Mouse (Mus musculus) limb, embryonic 12.5 days (tissue): ENCODE results near the gene Wdr93. TPM values are rescaled to one million over a fixed set of nuclear protein-coding genes. Genes with fewer than 3 reads are reported as not detected.

Experiments used
- ATAC-seq: fragments of 200-750 bp; cut with Nextera tagmentation; 2 replicates; pipeline ENCODE4 v1.8.0; 2017; ENCODE audit warnings: low read depth, moderate TSS enrichment; ENCODE audit not compliant: insufficient number of reproducible peaks, insufficient read depth, low FRiP score, low TSS enrichment
- H3K27ac ChIP-seq: fragments of 300-500 bp; sonication (generic); 2 replicates; pipeline ENCODE4 v1.5.1; 2016; ENCODE audit warnings: mild to moderate bottlenecking, moderate library complexity
- H3K27me3 ChIP-seq: fragments of 300-500 bp; sonication (generic); 2 replicates; pipeline ENCODE4 v1.6.1; 2016; ENCODE audit warnings: mild to moderate bottlenecking, moderate library complexity
- H3K36me3 ChIP-seq: fragments of 300-500 bp; sonication (generic); 2 replicates; pipeline ENCODE4 v1.6.1; 2016; ENCODE audit warnings: mild to moderate bottlenecking, moderate library complexity
- H3K4me1 ChIP-seq: fragments of 300-500 bp; sonication (generic); replicated peaks from 2 replicates; pipeline ENCODE4 v1.6.1; 2016
- H3K4me2 ChIP-seq: fragments of 300-500 bp; sonication (generic); 2 replicates; pipeline ENCODE4 v1.6.1; 2016; ENCODE audit warnings: mild to moderate bottlenecking, moderate library complexity
- H3K4me3 ChIP-seq: fragments of 300-500 bp; sonication (generic); replicated peaks from 2 replicates; pipeline ENCODE4 v1.5.1; 2016; ENCODE audit warnings: mild to moderate bottlenecking
- H3K9ac ChIP-seq: fragments of 300-500 bp; sonication (generic); replicated peaks from 2 replicates; pipeline ENCODE4 v1.6.1; 2016; ENCODE audit warnings: mild to moderate bottlenecking, moderate library complexity
- H3K9me3 ChIP-seq: fragments of 300-500 bp; sonication (generic); 2 replicates; pipeline ENCODE4 v1.6.1; 2016; ENCODE audit warnings: mild to moderate bottlenecking, moderate library complexity
- WGBS: fragments of 180-500 bp; shearing (Covaris S2); methylation state at CpG from one replicate; pipeline ENCODE4 v1.1.7; 2016; 5-methylcytosine and 5-hydroxymethylcytosine counted together
- polyA plus RNA-seq: library from polyadenylated mRNA; unstranded; fragments of >200 nt; fragmentation: Nextera tagmentation; extraction: Ambion mirVana; gene quantifications from 2 replicates; pipeline ENCODE4 v1.2.1, GENCODE M21; 2016

Gene Wdr93
- polyA plus RNA-seq, 1 experiment from 2014 or later: 0.35 TPM

GRCm38 (mm10) chr7:79749511-79749910 lies 6.5 kb downstream of the Wdr93 start:
- Histone ChIP-seq H3K9ac (no peak overlapping the region), H3K4me2 (no peak overlapping the region), H3K9me3 (no peaks in the 10 kb centered on the region), H3K27ac (no peak overlapping the region), H3K4me1 (no peaks in the 10 kb centered on the region), H3K36me3 (no peaks in the 10 kb centered on the region), H3K27me3 (0 out of 2 replicates have a peak, but pooled peaks cover 3% of the 10 kb centered on the region), H3K4me3 (no peak overlapping the region)
- WGBS: 89% methylated on average over 6 of the region's 6 CpGs
- no peak for ATAC-seq

GRCm38 (mm10) chr7:79756334-79756733 lies 13.4 kb downstream of the Wdr93 start:
- no peaks in the 10 kb centered on the region for H3K9me3 ChIP-seq
- H3K36me3 ChIP-seq: no peaks in the 10 kb centered on the region
- H3K4me1 ChIP-seq: no peaks in the 10 kb centered on the region
- WGBS: 47% methylated on average over 2 of the region's 2 CpGs
- no peak for ATAC-seq
- H3K9ac ChIP-seq: no peak overlapping the region
- 0 out of 2 replicates have a peak, but pooled peaks cover 4% of the 10 kb centered on the region for H3K27me3 ChIP-seq
- H3K4me2 ChIP-seq: no peak overlapping the region
- no peak overlapping the region for H3K27ac ChIP-seq
- H3K4me3 ChIP-seq: no peak overlapping the region

GRCm38 (mm10) chr7:79758176-79758575 lies 15.2 kb downstream of the Wdr93 start:
- H3K4me1 ChIP-seq: no peaks in the 10 kb centered on the region
- H3K4me3 ChIP-seq: no peak overlapping the region
- no peak overlapping the region for H3K4me2 ChIP-seq
- H3K27me3 ChIP-seq: 0 out of 2 replicates have a peak, but pooled peaks cover 4% of the 10 kb centered on the region
- H3K9me3 ChIP-seq: no peaks in the 10 kb centered on the region
- ATAC-seq: no peak
- H3K9ac ChIP-seq: no peak overlapping the region
- no peaks in the 10 kb centered on the region for H3K36me3 ChIP-seq
- no peak overlapping the region for H3K27ac ChIP-seq
- 72% methylated on average over 6 of the region's 6 CpGs for WGBS

- no peak for ATAC-seq
- no peaks in the 10 kb centered on the region for H3K36me3 ChIP-seq
- no peak overlapping the region for H3K4me3 ChIP-seq
- no peaks in the 10 kb centered on the region for H3K9me3 ChIP-seq
- H3K27me3 ChIP-seq: 0 out of 2 replicates have a peak, but pooled peaks cover 4% of the 10 kb centered on the region
- H3K27ac ChIP-seq: no peak overlapping the region
- H3K9ac ChIP-seq: no peak overlapping the region
- no peaks in the 10 kb centered on the region for H3K4me1 ChIP-seq
- no peak overlapping the region for H3K4me2 ChIP-seq
Measured at GRCm38 (mm10) chr7:79759766-79760165, 16.8 kb downstream of the Wdr93 start.

- no peaks in the 10 kb centered on the region for H3K4me1 ChIP-seq
- H3K27ac ChIP-seq: no peak overlapping the region
- no peak overlapping the region for H3K9ac ChIP-seq
- no peaks in the 10 kb centered on the region for H3K36me3 ChIP-seq
- no peak for ATAC-seq
- H3K27me3 ChIP-seq: no peaks in the 10 kb centered on the region
- WGBS: 79% methylated on average over 5 of the region's 5 CpGs
- no peaks in the 10 kb centered on the region for H3K9me3 ChIP-seq
- H3K4me2 ChIP-seq: no peak overlapping the region
- no peak overlapping the region for H3K4me3 ChIP-seq
Measured at GRCm38 (mm10) chr7:79761124-79761876, 18.3 kb downstream of the Wdr93 start.

GRCm38 (mm10) chr7:79762106-79762505 lies 19.1 kb downstream of the Wdr93 start:
- 76% methylated on average over 8 of the region's 8 CpGs for WGBS

GRCm38 (mm10) chr7:79765991-79766390 lies 23.0 kb downstream of the Wdr93 start:
- 50% methylated on average over 1 of the region's 1 CpGs for WGBS
- H3K9me3 ChIP-seq: no peaks in the 10 kb centered on the region
- H3K27ac ChIP-seq: no peak overlapping the region
- no peak overlapping the region for H3K4me3 ChIP-seq
- no peak overlapping the region for H3K4me2 ChIP-seq
- H3K4me1 ChIP-seq: no peaks in the 10 kb centered on the region
- no peak for ATAC-seq
- no peaks in the 10 kb centered on the region for H3K36me3 ChIP-seq
- H3K9ac ChIP-seq: no peak overlapping the region
- H3K27me3 ChIP-seq: no peaks in the 10 kb centered on the region

More at GRCm38 (mm10) chr7:79762106-79762505, 19.1 kb downstream of the Wdr93 start:
- Histone ChIP-seq H3K9ac (no peak overlapping the region), H3K27ac (no peak overlapping the region), H3K9me3 (no peaks in the 10 kb centered on the region), H3K4me2 (no peak overlapping the region), H3K4me3 (no peak overlapping the region), H3K27me3 (no peaks in the 10 kb centered on the region), H3K36me3 (no peaks in the 10 kb centered on the region), H3K4me1 (no peaks in the 10 kb centered on the region)
- ATAC-seq: no peak

GRCm38 (mm10) chr7:79769664-79770063 lies 26.7 kb downstream of the Wdr93 start:
- Histone ChIP-seq H3K4me2 (no peak overlapping the region), H3K36me3 (no peaks in the 10 kb centered on the region), H3K9ac (no peak overlapping the region), H3K27ac (no peak overlapping the region), H3K4me3 (no peak overlapping the region), H3K27me3 (no peaks in the 10 kb centered on the region), H3K9me3 (no peaks in the 10 kb centered on the region), H3K4me1 (no peaks in the 10 kb centered on the region)
- WGBS: 87% methylated on average over 3 of the region's 3 CpGs
- ATAC-seq: no peak

GRCm38 (mm10) chr7:79771561-79772512 lies 28.9 kb downstream of the Wdr93 start:
- WGBS: 37% methylated on average over 15 of the region's 15 CpGs
- H3K9ac ChIP-seq: no peak overlapping the region
- H3K4me3 ChIP-seq: no peak overlapping the region
- no peaks in the 10 kb centered on the region for H3K9me3 ChIP-seq
- H3K4me1 ChIP-seq: no peaks in the 10 kb centered on the region
- H3K27me3 ChIP-seq: peaks cover 4% of the 10 kb centered on the region; the same call in 1 of the 2 replicates
- no peak overlapping the region for H3K4me2 ChIP-seq
- no peak overlapping the region for H3K27ac ChIP-seq
- ATAC-seq: no peak
- H3K36me3 ChIP-seq: no peaks in the 10 kb centered on the region

- 0 out of 2 replicates have a peak overlapping the region, but pooled peaks have one; percentile 37 for H3K9ac ChIP-seq
- H3K9me3 ChIP-seq: no peaks in the 10 kb centered on the region
- H3K27ac ChIP-seq: no peak overlapping the region
- no peak for ATAC-seq
- peak overlapping the region; percentile 49 for H3K4me2 ChIP-seq
- peaks cover 10% of the 10 kb centered on the region; the same call in 1 of the 2 replicates for H3K4me1 ChIP-seq
- WGBS: 29% methylated on average over 16 of the region's 16 CpGs
- no peaks in the 10 kb centered on the region for H3K36me3 ChIP-seq
- H3K4me3 ChIP-seq: no peak overlapping the region; the same call in 1 of the 2 replicates
- H3K27me3 ChIP-seq: peaks cover 11% of the 10 kb centered on the region; the same call in 1 of the 2 replicates
Measured at GRCm38 (mm10) chr7:79780647-79781626, 38.0 kb downstream of the Wdr93 start.
